ENCODE assay signal across 7 mouse cellular contexts in the genomic region with DNA sequence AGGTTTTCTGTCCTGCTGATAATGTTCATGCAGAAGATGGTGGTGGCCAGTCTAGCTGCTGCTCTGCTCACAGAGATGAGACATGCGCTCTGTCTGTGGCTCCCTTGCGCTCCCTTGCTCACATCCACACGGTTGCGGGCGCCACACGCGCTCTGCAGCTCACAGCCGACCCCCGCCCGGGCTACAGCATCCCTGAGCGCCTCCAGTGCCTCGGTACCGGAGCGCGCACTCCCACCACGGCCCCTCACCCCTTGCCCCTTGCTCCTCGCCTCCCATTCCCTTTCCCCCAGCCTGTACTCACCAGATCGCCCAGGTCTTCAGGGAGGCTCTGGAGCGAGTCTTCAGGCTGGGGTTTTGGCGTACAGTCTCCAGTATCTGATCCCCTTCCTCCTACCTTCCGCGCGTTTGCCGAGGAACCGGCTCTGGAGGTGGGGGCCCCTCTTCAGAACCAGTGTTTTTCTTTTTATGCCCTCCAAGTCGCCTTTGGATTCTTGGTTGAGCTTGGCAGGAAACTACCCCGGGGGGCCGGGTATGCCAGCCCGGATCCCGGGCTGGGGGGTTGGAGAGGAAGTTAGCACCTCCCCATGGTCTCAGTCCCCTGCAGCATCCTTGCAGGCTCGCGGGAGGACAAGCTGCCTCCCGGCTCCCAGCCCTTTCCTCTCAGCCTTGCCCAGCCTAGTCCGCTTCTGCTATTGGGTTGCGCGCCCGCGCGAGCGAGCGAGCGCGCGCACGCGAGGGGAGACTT. TPM values are rescaled to one million over a fixed set of nuclear protein-coding genes. Genes with fewer than 3 reads are reported as not detected.
DNase-seq lines count a peak whose midpoint lies in the region; ATAC-seq lines count a peak whose summit lies in the region.

Gria4 (minus strand) TSS at position 691 of the 745 bp plus-strand sequence.

- 0 out of 2 replicates have a peak, but pooled peaks cover 5% of the 10 kb centered on the region for H3K4me1 ChIP-seq in embryonic facial prominence, embryonic 15.5 days
- no peaks in the 10 kb centered on the region for H3K4me1 ChIP-seq in hindbrain, embryonic 14.5 days (replicated peaks; ENCODE audit: control insufficient read depth, insufficient read depth, low read length)
- peaks cover 6% of the 10 kb centered on the region; the same call in 1 of the 2 replicates for H3K4me1 ChIP-seq in neural tube, embryonic 13.5 days (replicated peaks)

- 2% methylated on average over 46 of the region's 46 CpGs for WGBS in embryonic facial prominence, embryonic 15.5 days
- under 1% methylated on average over 46 of the region's 46 CpGs for WGBS in hindbrain, embryonic 14.5 days
- WGBS in neural tube, embryonic 13.5 days: under 1% methylated on average over 46 of the region's 46 CpGs

- no peaks in the 10 kb centered on the region for H3K36me3 ChIP-seq in embryonic facial prominence, embryonic 15.5 days
- no peaks in the 10 kb centered on the region for H3K36me3 ChIP-seq in hindbrain, embryonic 14.5 days (replicated peaks; ENCODE audit: control insufficient read depth, insufficient read depth)
- no peaks in the 10 kb centered on the region for H3K36me3 ChIP-seq in neural tube, embryonic 13.5 days

- H3K4me2 ChIP-seq in embryonic facial prominence, embryonic 15.5 days (replicated peaks): peak within 1 kb of the TSS; percentile 92
- peak within 1 kb of the TSS; percentile 55 for H3K4me2 ChIP-seq in hindbrain, embryonic 14.5 days (replicated peaks)
- H3K4me2 ChIP-seq in neural tube, embryonic 13.5 days: peak within 1 kb of the TSS; percentile 73

- H3K4me3 ChIP-seq in embryonic facial prominence, embryonic 15.5 days (replicated peaks): peak within 1 kb of the TSS; percentile 52
- peak within 1 kb of the TSS; percentile 77 for H3K4me3 ChIP-seq in hindbrain, embryonic 14.5 days (replicated peaks; ENCODE audit: low read length)
- peak within 1 kb of the TSS; percentile 77 for H3K4me3 ChIP-seq in neural tube, embryonic 13.5 days

- ATAC-seq in embryonic facial prominence, embryonic 15.5 days (ENCODE audit: insufficient number of reproducible peaks, low FRiP score, low TSS enrichment, low read depth): peak; percentile 83
- ATAC-seq in hindbrain, embryonic 14.5 days (ENCODE audit: low FRiP score): peak; percentile 95
- ATAC-seq in neural tube, embryonic 13.5 days (ENCODE audit: low read depth): peak; percentile 98

- H3K27ac ChIP-seq in embryonic facial prominence, embryonic 15.5 days (replicated peaks): no peak within 1 kb of the TSS
- H3K27ac ChIP-seq in hindbrain, embryonic 14.5 days: peak within 1 kb of the TSS; percentile 89
- H3K27ac ChIP-seq in neural tube, embryonic 13.5 days (replicated peaks): peak within 1 kb of the TSS; percentile 96

- no peaks in the 10 kb centered on the region for H3K9me3 ChIP-seq in embryonic facial prominence, embryonic 15.5 days (replicated peaks)
- no peaks in the 10 kb centered on the region for H3K9me3 ChIP-seq in hindbrain, embryonic 14.5 days (ENCODE audit: control insufficient read depth, low read length)
- H3K9me3 ChIP-seq in neural tube, embryonic 13.5 days: no peaks in the 10 kb centered on the region

- peak within 1 kb of the TSS; percentile 33 for H3K9ac ChIP-seq in embryonic facial prominence, embryonic 15.5 days
- peak within 1 kb of the TSS; percentile 91 for H3K9ac ChIP-seq in hindbrain, embryonic 14.5 days
- H3K9ac ChIP-seq in neural tube, embryonic 13.5 days: peak within 1 kb of the TSS; percentile 90

- intact Hi-C loops in left cerebral cortex, postnatal 10 days (cut with DNase I): loop anchor here (10.0 kb wide), 1 partner anchor 261 kb away; no protein-coding TSS in a partner anchor

- DNase-seq in ES-CJ7 (ENCODE audit: low read depth, low spot score): peak; percentile 78
- peak; percentile 36 for DNase-seq in adrenal gland, postnatal 14 days
- peak; percentile 86 for DNase-seq in hindbrain, embryonic 14.5 days (ENCODE audit: low spot score)
- peak; percentile 75 to 85 for DNase-seq in left cerebral cortex, postnatal 10 days (ENCODE audit: extremely low spot score in 1 of 2, low spot score in 2 of 2)
- DNase-seq in yolk sac, embryonic 10.5 days (ENCODE audit: low spot score): peak; percentile 40

- 0 out of 2 replicates have a peak, but pooled peaks cover 2% of the 10 kb centered on the region for H3K27me3 ChIP-seq in embryonic facial prominence, embryonic 15.5 days
- no peaks in the 10 kb centered on the region for H3K27me3 ChIP-seq in hindbrain, embryonic 14.5 days (ENCODE audit: control insufficient read depth, insufficient read depth, low read length)
- no peaks in the 10 kb centered on the region for H3K27me3 ChIP-seq in neural tube, embryonic 13.5 days

RNA-seq across cellular contexts. Expression of gene Gria4, which starts in this region (rescaled TPM):
- total RNA-seq in adrenal gland, postnatal 14 days (2021): 1.9 and 2.6 TPM in 2 replicates
- 1.7 and 1.9 TPM in 2 replicates for polyA plus RNA-seq in embryonic facial prominence, embryonic 15.5 days (2015; fragmentation: Nextera tagmentation; extraction: Ambion mirVana)
- 48.7 and 50.2 TPM in 2 replicates for polyA plus RNA-seq in hindbrain, embryonic 14.5 days (2014; fragmentation: Nextera tagmentation; extraction: Ambion mirVana)
- total RNA-seq in left cerebral cortex, postnatal 10 days (2021): 10 to 100 TPM; 85.8 to 86.6 TPM
- 20.6 and 23.8 TPM in 2 replicates for polyA plus RNA-seq in neural tube, embryonic 13.5 days (2015; fragmentation: Nextera tagmentation; extraction: Ambion mirVana)

Comparison
In these comparisons a context has a peak if more than half of its experiments do, and no peak if none do; other contexts are left out.
1. RNA of gene Gria4 (total RNA-seq): 85.8 to 86.6 TPM in left cerebral cortex, postnatal 10 days; 1.9 to 2.6 TPM in adrenal gland, postnatal 14 days; every median in the first group is over 10 times any median in the second.
2. DNase-seq: peak in every context shown above with its lines; median percentile 86 in hindbrain, embryonic 14.5 days; 80 in left cerebral cortex, postnatal 10 days; 78 in ES-CJ7; 40 in yolk sac, embryonic 10.5 days; 36 in adrenal gland, postnatal 14 days.
3. H3K9ac ChIP-seq: peak in every context shown above with its lines; median percentile 91 in hindbrain, embryonic 14.5 days; 90 in neural tube, embryonic 13.5 days; 33 in embryonic facial prominence, embryonic 15.5 days.
4. Peak in every context shown above with its lines, with median percentiles within 50 percentile points of each other: ATAC-seq, H3K4me2 ChIP-seq and H3K4me3 ChIP-seq.